Mouse (Mus musculus): ENCODE measurements around the gene Rnf150.

- no peak for TF ChIP-seq ZNF384 (IDR thresholded peaks at IDR 0.05; ENCODE audit: low read depth, low read length)
- no peak for TF ChIP-seq ZC3H11A (IDR thresholded peaks at IDR 0.05; ENCODE audit: borderline replicate concordance, low read depth, low read length)
- TF ChIP-seq CHD2 (IDR thresholded peaks at IDR 0.05; ENCODE audit: low read depth, low read length): no peak
Observed at GRCm38 (mm10) chr8:82846098-82846497, 17.1 kb upstream of the Rnf150 start.
